Mouse (Mus musculus): Measurements from ENCODE around the gene 1110051M20Rik. TPM values are rescaled to one million over a fixed set of nuclear protein-coding genes. Genes with fewer than 3 reads are reported as not detected.

The 1110051M20Rik gene
- polyA plus RNA-seq, 1 experiment: 19.3 TPM

DNA sequence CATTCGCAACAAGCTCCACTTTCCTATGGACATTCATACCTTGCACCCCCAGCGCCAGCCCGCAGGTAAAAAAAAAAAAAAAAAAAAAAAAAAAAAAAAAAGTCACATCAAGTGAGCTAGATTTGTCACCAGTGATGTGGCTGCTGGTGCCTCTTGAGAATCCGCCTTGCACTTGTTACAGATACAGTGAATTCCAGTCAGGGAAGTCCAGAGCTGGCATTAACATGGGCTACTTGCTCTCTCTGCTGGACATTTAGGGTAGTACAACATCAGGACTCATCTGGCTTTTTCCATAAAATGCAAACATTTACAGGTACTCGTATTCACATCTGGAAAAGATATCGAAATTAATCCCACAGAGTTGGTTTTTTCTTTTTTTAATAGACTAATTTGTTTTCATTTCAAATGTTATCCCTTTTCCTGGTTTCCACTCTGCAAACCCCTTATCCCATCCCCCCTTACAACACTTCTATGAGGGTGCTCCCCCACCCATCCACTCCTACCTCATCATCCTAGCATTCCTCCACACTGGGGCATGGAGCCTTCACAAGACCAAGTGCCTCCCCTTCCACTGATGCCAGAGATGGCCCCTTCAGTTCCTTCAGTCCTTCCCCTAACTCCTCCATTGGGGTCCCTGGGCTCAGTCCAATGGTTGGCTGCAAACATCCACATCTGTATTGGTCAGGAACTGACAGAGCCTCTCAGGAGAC lies 36.5 kb upstream of the 1110051M20Rik start:
- no peaks in the 10 kb centered on the region for H3K9me3 ChIP-seq (replicated peaks; ENCODE audit: control insufficient read depth, insufficient read depth, low read length, poor library complexity, severe bottlenecking)
- H3K36me3 ChIP-seq (ENCODE audit: control insufficient read depth, insufficient read depth, low read length, poor library complexity, severe bottlenecking): no peaks in the 10 kb centered on the region
- TF ChIP-seq POLR2A (IDR thresholded peaks at IDR 0.05; ENCODE audit: insufficient read depth, low read length): no peak
- peak; percentile 13 for TF ChIP-seq CTCF (IDR thresholded peaks at IDR 0.05; ENCODE audit: low read depth, low read length)
- H3K27me3 ChIP-seq (ENCODE audit: control insufficient read depth, insufficient read depth, low read length, poor library complexity, severe bottlenecking): no peaks in the 10 kb centered on the region
- no peak overlapping the region for H3K27ac ChIP-seq (ENCODE audit: insufficient read depth, low read length)
- H3K4me1 ChIP-seq (ENCODE audit: control insufficient read depth, insufficient read depth, low read length): no peaks in the 10 kb centered on the region
- H3K4me3 ChIP-seq (ENCODE audit: low read depth, low read length): no peak overlapping the region
- no peak overlapping the region for H3K9ac ChIP-seq (ENCODE audit: low read depth, poor library complexity, severe bottlenecking)

DNA sequence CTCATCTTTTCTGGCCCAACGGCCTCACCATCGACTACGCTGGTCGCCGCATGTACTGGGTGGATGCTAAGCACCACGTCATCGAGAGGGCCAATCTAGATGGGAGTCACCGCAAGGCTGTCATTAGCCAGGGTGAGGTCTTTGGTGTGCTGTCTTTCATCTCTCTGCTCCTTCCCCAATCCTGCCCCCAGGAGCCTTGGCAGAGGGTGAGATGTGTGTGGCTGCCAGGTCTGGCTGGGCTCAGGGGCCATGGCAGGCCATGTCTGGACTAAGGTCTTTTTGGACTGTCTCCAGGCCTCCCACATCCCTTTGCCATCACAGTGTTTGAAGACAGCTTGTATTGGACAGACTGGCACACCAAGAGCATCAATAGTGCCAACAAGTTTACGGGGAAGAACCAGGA lies 35.9 kb upstream of the 1110051M20Rik start:
- H3K9ac ChIP-seq (ENCODE audit: low read depth, poor library complexity, severe bottlenecking): no peak overlapping the region
- H3K27ac ChIP-seq (ENCODE audit: insufficient read depth, low read length): no peak overlapping the region
- H3K4me1 ChIP-seq (ENCODE audit: control insufficient read depth, insufficient read depth, low read length): no peaks in the 10 kb centered on the region
- H3K27me3 ChIP-seq (ENCODE audit: control insufficient read depth, insufficient read depth, low read length, poor library complexity, severe bottlenecking): no peaks in the 10 kb centered on the region
- H3K9me3 ChIP-seq (replicated peaks; ENCODE audit: control insufficient read depth, insufficient read depth, low read length, poor library complexity, severe bottlenecking): no peaks in the 10 kb centered on the region
- H3K4me3 ChIP-seq (ENCODE audit: low read depth, low read length): no peak overlapping the region
- H3K36me3 ChIP-seq (ENCODE audit: control insufficient read depth, insufficient read depth, low read length, poor library complexity, severe bottlenecking): no peaks in the 10 kb centered on the region
- TF ChIP-seq CTCF (IDR thresholded peaks at IDR 0.05; ENCODE audit: low read depth, low read length) (no peak), POLR2A (IDR thresholded peaks at IDR 0.05; ENCODE audit: insufficient read depth, low read length) (no peak)

DNA sequence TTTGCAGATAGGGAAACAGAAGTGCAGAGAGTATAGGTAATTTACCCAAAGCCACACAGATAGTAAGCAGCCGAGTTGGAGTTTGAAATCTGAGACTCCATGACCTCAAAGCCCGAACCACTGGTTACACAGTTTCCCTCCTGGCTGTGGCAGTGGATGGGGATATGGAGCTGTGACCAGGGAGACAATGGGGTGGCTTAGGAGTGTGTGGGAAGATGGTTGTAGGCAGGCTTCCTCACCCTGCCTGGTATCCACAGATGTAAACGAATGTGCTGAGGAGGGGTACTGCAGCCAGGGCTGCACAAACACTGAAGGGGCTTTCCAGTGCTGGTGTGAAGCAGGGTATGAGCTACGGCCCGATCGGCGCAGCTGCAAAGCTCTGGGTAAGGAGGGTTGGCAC lies 32.3 kb upstream of the 1110051M20Rik start:
- H3K27ac ChIP-seq (ENCODE audit: insufficient read depth, low read length): no peak overlapping the region
- H3K9me3 ChIP-seq (replicated peaks; ENCODE audit: control insufficient read depth, insufficient read depth, low read length, poor library complexity, severe bottlenecking): no peaks in the 10 kb centered on the region
- H3K36me3 ChIP-seq (ENCODE audit: control insufficient read depth, insufficient read depth, low read length, poor library complexity, severe bottlenecking): no peaks in the 10 kb centered on the region
- no peak overlapping the region for H3K4me3 ChIP-seq (ENCODE audit: low read depth, low read length)
- H3K9ac ChIP-seq (ENCODE audit: low read depth, poor library complexity, severe bottlenecking): no peak overlapping the region
- no peaks in the 10 kb centered on the region for H3K4me1 ChIP-seq (ENCODE audit: control insufficient read depth, insufficient read depth, low read length)
- no peaks in the 10 kb centered on the region for H3K27me3 ChIP-seq (ENCODE audit: control insufficient read depth, insufficient read depth, low read length, poor library complexity, severe bottlenecking)
- TF ChIP-seq POLR2A (IDR thresholded peaks at IDR 0.05; ENCODE audit: insufficient read depth, low read length) (no peak), EP300 (IDR thresholded peaks at IDR 0.05; ENCODE audit: insufficient read depth, low read depth, low read length) (no peak), CTCF (IDR thresholded peaks at IDR 0.05; ENCODE audit: low read depth, low read length) (no peak)

DNA sequence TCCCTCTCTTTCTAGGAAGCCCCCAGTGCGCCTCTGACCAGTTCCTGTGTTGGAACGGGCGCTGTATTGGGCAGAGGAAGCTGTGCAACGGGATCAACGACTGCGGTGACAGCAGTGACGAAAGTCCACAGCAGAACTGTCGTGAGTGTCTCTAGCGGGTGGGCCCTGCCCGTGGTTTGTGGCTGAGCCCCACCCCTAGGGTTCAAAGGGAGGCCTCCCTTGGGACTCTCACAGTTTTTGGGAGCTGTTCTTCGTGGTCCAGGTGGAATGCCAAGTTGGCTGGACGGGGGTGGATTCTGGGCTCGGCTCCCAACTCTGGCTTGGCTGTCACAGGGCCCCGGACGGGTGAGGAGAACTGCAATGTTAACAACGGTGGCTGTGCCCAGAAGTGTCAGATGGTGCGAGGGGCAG lies 31.8 kb upstream of the 1110051M20Rik start:
- H3K9ac ChIP-seq (ENCODE audit: low read depth, poor library complexity, severe bottlenecking): no peak overlapping the region
- H3K4me1 ChIP-seq (ENCODE audit: control insufficient read depth, insufficient read depth, low read length): no peaks in the 10 kb centered on the region
- H3K27ac ChIP-seq (ENCODE audit: insufficient read depth, low read length): no peak overlapping the region
- no peak overlapping the region for H3K4me3 ChIP-seq (ENCODE audit: low read depth, low read length)
- no peaks in the 10 kb centered on the region for H3K36me3 ChIP-seq (ENCODE audit: control insufficient read depth, insufficient read depth, low read length, poor library complexity, severe bottlenecking)
- TF ChIP-seq POLR2A (IDR thresholded peaks at IDR 0.05; ENCODE audit: insufficient read depth, low read length) (no peak), EP300 (IDR thresholded peaks at IDR 0.05; ENCODE audit: insufficient read depth, low read depth, low read length) (no peak), CTCF (IDR thresholded peaks at IDR 0.05; ENCODE audit: low read depth, low read length) (no peak)
- H3K9me3 ChIP-seq (replicated peaks; ENCODE audit: control insufficient read depth, insufficient read depth, low read length, poor library complexity, severe bottlenecking): no peaks in the 10 kb centered on the region
- H3K27me3 ChIP-seq (ENCODE audit: control insufficient read depth, insufficient read depth, low read length, poor library complexity, severe bottlenecking): no peaks in the 10 kb centered on the region

DNA sequence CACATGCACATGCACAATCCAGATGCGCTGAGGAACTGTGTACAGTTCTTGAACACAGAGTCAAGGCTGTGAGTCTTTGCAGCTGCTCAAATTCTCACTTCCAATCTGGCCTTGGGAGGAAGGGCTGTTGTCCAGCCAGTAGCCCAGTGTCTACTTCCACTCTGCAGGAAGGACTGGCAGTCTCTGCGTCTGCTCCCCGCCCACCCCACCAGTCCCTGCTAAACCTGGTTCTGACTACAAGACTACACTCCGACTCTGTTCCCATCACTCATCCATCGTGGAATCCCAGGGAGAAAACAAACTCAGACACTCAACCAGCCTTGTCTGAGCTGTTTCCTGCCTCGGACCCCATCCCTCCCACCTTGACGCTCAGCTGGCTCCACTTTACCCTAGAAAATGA lies 31.3 kb upstream of the 1110051M20Rik start:
- H3K27me3 ChIP-seq (ENCODE audit: control insufficient read depth, insufficient read depth, low read length, poor library complexity, severe bottlenecking): no peaks in the 10 kb centered on the region
- H3K27ac ChIP-seq (ENCODE audit: insufficient read depth, low read length): no peak overlapping the region
- no peak overlapping the region for H3K4me3 ChIP-seq (ENCODE audit: low read depth, low read length)
- H3K36me3 ChIP-seq (ENCODE audit: control insufficient read depth, insufficient read depth, low read length, poor library complexity, severe bottlenecking): no peaks in the 10 kb centered on the region
- H3K9ac ChIP-seq (ENCODE audit: low read depth, poor library complexity, severe bottlenecking): no peak overlapping the region
- no peaks in the 10 kb centered on the region for H3K9me3 ChIP-seq (replicated peaks; ENCODE audit: control insufficient read depth, insufficient read depth, low read length, poor library complexity, severe bottlenecking)
- H3K4me1 ChIP-seq (ENCODE audit: control insufficient read depth, insufficient read depth, low read length): no peaks in the 10 kb centered on the region
- TF ChIP-seq EP300 (IDR thresholded peaks at IDR 0.05; ENCODE audit: insufficient read depth, low read depth, low read length) (no peak), POLR2A (IDR thresholded peaks at IDR 0.05; ENCODE audit: insufficient read depth, low read length) (no peak), CTCF (IDR thresholded peaks at IDR 0.05; ENCODE audit: low read depth, low read length) (no peak)

DNA sequence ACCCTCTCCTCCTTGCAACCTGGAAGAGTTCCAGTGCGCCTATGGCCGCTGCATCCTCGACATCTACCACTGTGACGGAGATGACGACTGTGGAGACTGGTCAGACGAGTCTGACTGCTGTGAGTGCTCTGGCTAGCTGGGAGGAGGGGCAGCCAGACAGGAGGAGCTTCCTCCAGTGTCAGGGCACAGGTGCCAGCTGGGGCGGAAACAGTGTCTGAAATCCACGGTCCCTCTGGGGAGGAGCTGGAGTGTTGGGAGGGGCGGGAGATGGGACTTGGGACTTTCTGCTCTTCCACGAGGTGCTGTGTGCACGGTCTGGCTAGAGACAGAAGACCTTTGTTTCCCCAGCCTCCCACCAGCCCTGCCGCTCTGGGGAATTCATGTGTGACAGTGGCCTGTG lies 29.9 kb upstream of the 1110051M20Rik start:
- Histone ChIP-seq H3K9ac (ENCODE audit: low read depth, poor library complexity, severe bottlenecking) (no peak overlapping the region), H3K27me3 (ENCODE audit: control insufficient read depth, insufficient read depth, low read length, poor library complexity, severe bottlenecking) (no peaks in the 10 kb centered on the region), H3K4me3 (ENCODE audit: low read depth, low read length) (no peak overlapping the region), H3K36me3 (ENCODE audit: control insufficient read depth, insufficient read depth, low read length, poor library complexity, severe bottlenecking) (no peaks in the 10 kb centered on the region), H3K27ac (ENCODE audit: insufficient read depth, low read length) (no peak overlapping the region), H3K4me1 (ENCODE audit: control insufficient read depth, insufficient read depth, low read length) (no peaks in the 10 kb centered on the region), H3K9me3 (replicated peaks; ENCODE audit: control insufficient read depth, insufficient read depth, low read length, poor library complexity, severe bottlenecking) (no peaks in the 10 kb centered on the region)
- TF ChIP-seq CTCF (IDR thresholded peaks at IDR 0.05; ENCODE audit: low read depth, low read length) (no peak), EP300 (IDR thresholded peaks at IDR 0.05; ENCODE audit: insufficient read depth, low read depth, low read length) (no peak), POLR2A (IDR thresholded peaks at IDR 0.05; ENCODE audit: insufficient read depth, low read length) (no peak)
